17 mouse cellular contexts compared by ENCODE assay signal in genomic region chr15:103294649-103295048, GRCm38 (mm10).
"Had no signal": no experiment of that assay in that cellular context is flagged by ENCODE, and none has a peak within 500 bp of the region (broad histone marks: within the 10 kb centered on the region; RNA-seq: fewer than 3 reads in every experiment).

No protein-coding gene starts in this region.

- H3K9ac ChIP-seq: liver, embryonic 13.5 days; liver, postnatal 0 days; lung, embryonic 15.5 days; midbrain, embryonic 12.5 days; neural tube, embryonic 13.5 days had no signal

- H3K27me3 ChIP-seq: liver, embryonic 13.5 days; lung, embryonic 15.5 days; megakaryocyte, embryonic 14.5 days; midbrain, embryonic 12.5 days; neural tube, embryonic 13.5 days had no signal

- H3K27ac ChIP-seq: left cerebral cortex, adult 2 months; macrophage had no signal

- DNase-seq: kidney, postnatal 25 days; liver; liver, embryonic 13.5 days; liver, postnatal 0 days; lung, postnatal 14 days; retina, postnatal 1 day; right cerebral cortex, postnatal 4 days; spleen, adult 18-20 months; thymus, adult 18-20 months; thymus, postnatal 14 days had no signal

- H3K4me3 ChIP-seq: left cerebral cortex, adult 2 months; liver, embryonic 13.5 days; lung, embryonic 15.5 days; megakaryocyte, embryonic 14.5 days; midbrain, embryonic 12.5 days; neural tube, embryonic 13.5 days had no signal

- H3K4me2 ChIP-seq: liver, embryonic 13.5 days; lung, embryonic 15.5 days; midbrain, embryonic 12.5 days; neural tube, embryonic 13.5 days had no signal

- H3K9me3 ChIP-seq: liver, embryonic 13.5 days; lung, embryonic 15.5 days; megakaryocyte, embryonic 14.5 days; midbrain, embryonic 12.5 days; neural tube, embryonic 13.5 days had no signal

- ATAC-seq: liver, postnatal 0 days; midbrain, embryonic 16.5 days had no signal
